Mouse (Mus musculus) neural tube, embryonic 15.5 days (tissue): Measurements from ENCODE around the gene Ccdc40. TPM values are rescaled to one million over a fixed set of nuclear protein-coding genes. Genes with fewer than 3 reads are reported as not detected.
A peak's percentile ranks its signal among the peaks of the same experiment; 100 is the strongest.

Experiments used
- ATAC-seq: fragments of 200-750 bp; cut with Nextera tagmentation; 2 replicates; pipeline ENCODE4 v1.8.0; 2017; ENCODE audit warnings: mild to moderate bottlenecking, moderate TSS enrichment, moderate library complexity; ENCODE audit not compliant: low FRiP score
- H3K27ac ChIP-seq: fragments of 300-500 bp; sonication (generic); replicated peaks from 2 replicates; pipeline ENCODE4 v1.5.1; 2015; ENCODE audit warnings: mild to moderate bottlenecking, inconsistent platforms
- H3K27me3 ChIP-seq: fragments of 300-500 bp; sonication (generic); replicated peaks from 2 replicates; pipeline ENCODE4 v1.6.1; 2015; ENCODE audit warnings: inconsistent platforms
- H3K36me3 ChIP-seq: fragments of 300-500 bp; sonication (generic); 2 replicates; pipeline ENCODE4 v1.6.1; 2015; ENCODE audit warnings: inconsistent platforms
- H3K4me1 ChIP-seq: fragments of 300-500 bp; sonication (generic); 2 replicates; pipeline ENCODE4 v1.6.1; 2015; ENCODE audit warnings: inconsistent platforms
- H3K4me2 ChIP-seq: fragments of 300-500 bp; sonication (generic); 2 replicates; pipeline ENCODE4 v1.6.1; 2015; ENCODE audit warnings: inconsistent platforms, mild to moderate bottlenecking, moderate library complexity
- H3K4me3 ChIP-seq: fragments of 300-500 bp; sonication (generic); replicated peaks from 2 replicates; pipeline ENCODE4 v1.5.1; 2015; ENCODE audit warnings: mild to moderate bottlenecking, inconsistent platforms
- H3K9ac ChIP-seq: fragments of 300-500 bp; sonication (generic); replicated peaks from 2 replicates; pipeline ENCODE4 v1.6.1; 2015; ENCODE audit warnings: mild to moderate bottlenecking, inconsistent platforms
- H3K9me3 ChIP-seq: fragments of 300-500 bp; sonication (generic); replicated peaks from 2 replicates; pipeline ENCODE4 v1.6.1; 2016; ENCODE audit warnings: inconsistent platforms
- WGBS: fragments of 180-500 bp; shearing (Covaris S2); methylation state at CpG from one replicate; pipeline ENCODE4 v1.1.7; 2015; ENCODE audit warnings: mixed read lengths; 5-methylcytosine and 5-hydroxymethylcytosine counted together
- polyA plus RNA-seq: library from polyadenylated mRNA; unstranded; fragments of >200 nt; fragmentation: Nextera tagmentation; extraction: Ambion mirVana; gene quantifications from 2 replicates; pipeline ENCODE4 v1.2.1, GENCODE M21; 2015

Gene Ccdc40
- polyA plus RNA-seq, 1 experiment from 2014 or later = 13.2 TPM

DNA sequence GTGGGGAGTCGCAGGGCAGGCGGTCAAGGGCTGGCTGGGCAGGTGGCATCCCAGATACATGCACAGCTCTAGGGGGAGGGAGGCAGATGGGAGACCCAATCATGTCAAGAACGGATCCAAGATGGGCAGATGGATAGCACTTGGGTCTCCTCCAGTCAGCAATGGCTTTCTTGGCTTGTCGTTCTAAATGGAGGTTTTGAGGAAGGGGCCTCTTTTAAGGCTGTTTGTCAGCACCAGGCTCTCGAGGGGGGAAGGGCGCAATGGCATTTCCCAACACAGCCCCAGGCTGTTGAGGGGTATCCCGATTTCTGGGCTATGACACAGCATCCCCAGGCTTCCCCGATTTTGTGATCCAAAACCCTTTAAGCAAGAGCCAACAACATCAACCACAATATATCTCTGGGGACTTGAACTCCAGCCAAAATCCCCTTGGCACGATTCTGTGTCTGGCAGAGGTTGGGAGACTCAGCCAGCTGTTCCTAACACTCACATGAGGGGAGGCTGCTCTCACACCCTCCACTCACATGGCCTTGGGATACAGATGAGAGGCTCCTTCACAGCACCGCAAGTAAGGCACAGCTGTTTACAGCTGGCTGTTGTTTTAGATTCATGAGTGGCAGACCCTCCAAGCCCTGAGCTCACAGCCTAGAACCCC is 18.9 kb upstream of the Ccdc40 start:
- no peak overlapping the region for H3K4me3 ChIP-seq
- no peaks in the 10 kb centered on the region for H3K27me3 ChIP-seq
- H3K27ac ChIP-seq = peak overlapping the region; percentile 65
- no peaks in the 10 kb centered on the region for H3K9me3 ChIP-seq
- peaks cover 49% of the 10 kb centered on the region for H3K4me1 ChIP-seq
- H3K4me2 ChIP-seq = no peak overlapping the region
- peaks cover 27% of the 10 kb centered on the region for H3K36me3 ChIP-seq
- no peak overlapping the region for H3K9ac ChIP-seq
- ATAC-seq = no peak
- WGBS = 55% methylated on average over 10 of the region's 10 CpGs

DNA sequence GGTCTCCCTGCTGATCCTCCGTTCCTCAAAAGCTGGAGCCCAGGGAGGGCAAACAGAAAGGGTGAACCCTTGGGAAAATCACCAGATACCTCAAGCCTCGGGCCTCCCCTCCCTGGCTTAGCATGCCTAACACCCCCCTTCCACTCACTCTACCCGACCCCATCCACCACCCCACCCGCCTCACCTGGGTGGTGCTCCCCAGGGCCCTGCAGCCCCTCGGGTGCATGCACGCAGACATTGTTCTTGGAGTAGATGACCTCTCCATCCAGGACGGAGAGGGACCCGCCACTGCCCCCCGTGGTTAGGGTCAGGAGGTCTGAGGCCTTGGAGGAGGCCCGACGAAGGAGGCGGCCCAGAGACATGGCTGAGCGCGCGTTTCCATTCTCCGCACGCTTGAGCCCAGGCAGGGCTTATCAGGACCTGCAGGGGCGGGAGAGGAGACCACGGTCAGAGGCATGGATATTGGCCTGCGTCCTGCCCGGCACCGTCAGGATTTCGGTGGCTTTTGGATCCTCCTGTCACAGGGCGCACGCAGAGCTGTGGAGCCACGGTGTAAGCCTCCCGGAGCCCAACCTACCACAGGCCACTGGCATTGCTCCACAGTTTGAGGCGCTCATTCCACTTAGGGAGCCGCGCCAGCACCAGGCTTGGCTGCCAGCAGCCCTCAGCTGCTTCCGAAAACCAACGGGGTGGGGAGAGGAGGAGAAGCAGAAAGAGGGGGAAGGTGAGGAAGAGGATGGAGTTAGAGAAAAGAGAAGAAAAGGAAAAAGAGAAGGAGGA is 17.9 kb upstream of the Ccdc40 start:
- Histone ChIP-seq H3K4me1 (peaks cover 59% of the 10 kb centered on the region), H3K4me2 (no peak overlapping the region), H3K9me3 (no peaks in the 10 kb centered on the region), H3K27me3 (no peaks in the 10 kb centered on the region), H3K9ac (no peak overlapping the region), H3K36me3 (peaks cover 25% of the 10 kb centered on the region), H3K27ac (peak overlapping the region; percentile 65), H3K4me3 (no peak overlapping the region)
- no peak for ATAC-seq
- 62% methylated on average over 32 of the region's 32 CpGs for WGBS

GRCm38 (mm10) chr11:119211604-119212309 is 16.6 kb upstream of the Ccdc40 start:
- no peak overlapping the region for H3K4me2 ChIP-seq
- H3K9ac ChIP-seq = no peak overlapping the region
- H3K27ac ChIP-seq = peak overlapping the region; percentile 39
- H3K27me3 ChIP-seq = no peaks in the 10 kb centered on the region
- H3K4me3 ChIP-seq = no peak overlapping the region
- peaks cover 21% of the 10 kb centered on the region for H3K36me3 ChIP-seq
- peaks cover 71% of the 10 kb centered on the region for H3K4me1 ChIP-seq
- 86% methylated on average over 21 of the region's 21 CpGs for WGBS
- H3K9me3 ChIP-seq = no peaks in the 10 kb centered on the region
- no peak for ATAC-seq

- 58% methylated on average over 19 of the region's 19 CpGs for WGBS
- H3K9ac ChIP-seq = no peak overlapping the region
- H3K9me3 ChIP-seq = no peaks in the 10 kb centered on the region
- no peaks in the 10 kb centered on the region for H3K27me3 ChIP-seq
- H3K27ac ChIP-seq = 0 out of 2 replicates have a peak overlapping the region, but pooled peaks have one; percentile 6
- H3K4me1 ChIP-seq = peaks cover 71% of the 10 kb centered on the region
- peaks cover 9% of the 10 kb centered on the region for H3K36me3 ChIP-seq
- no peak for ATAC-seq
- H3K4me3 ChIP-seq = no peak overlapping the region
- H3K4me2 ChIP-seq = no peak overlapping the region
Measured at GRCm38 (mm10) chr11:119213166-119213885, 15.0 kb upstream of the Ccdc40 start.

- Histone ChIP-seq H3K4me1 (peaks cover 65% of the 10 kb centered on the region), H3K9me3 (no peaks in the 10 kb centered on the region), H3K36me3 (no peaks in the 10 kb centered on the region), H3K4me2 (peak overlapping the region; percentile 50), H3K9ac (peak overlapping the region; percentile 1; the same call in 1 of the 2 replicates), H3K4me3 (0 out of 2 replicates have a peak overlapping the region, but pooled peaks have one; percentile 0), H3K27ac (peak overlapping the region; percentile 85), H3K27me3 (no peaks in the 10 kb centered on the region)
- ATAC-seq = peak; percentile 77
- 12% methylated on average over 18 of the region's 18 CpGs for WGBS
Measured at GRCm38 (mm10) chr11:119215038-119215904, 13.1 kb upstream of the Ccdc40 start.

DNA sequence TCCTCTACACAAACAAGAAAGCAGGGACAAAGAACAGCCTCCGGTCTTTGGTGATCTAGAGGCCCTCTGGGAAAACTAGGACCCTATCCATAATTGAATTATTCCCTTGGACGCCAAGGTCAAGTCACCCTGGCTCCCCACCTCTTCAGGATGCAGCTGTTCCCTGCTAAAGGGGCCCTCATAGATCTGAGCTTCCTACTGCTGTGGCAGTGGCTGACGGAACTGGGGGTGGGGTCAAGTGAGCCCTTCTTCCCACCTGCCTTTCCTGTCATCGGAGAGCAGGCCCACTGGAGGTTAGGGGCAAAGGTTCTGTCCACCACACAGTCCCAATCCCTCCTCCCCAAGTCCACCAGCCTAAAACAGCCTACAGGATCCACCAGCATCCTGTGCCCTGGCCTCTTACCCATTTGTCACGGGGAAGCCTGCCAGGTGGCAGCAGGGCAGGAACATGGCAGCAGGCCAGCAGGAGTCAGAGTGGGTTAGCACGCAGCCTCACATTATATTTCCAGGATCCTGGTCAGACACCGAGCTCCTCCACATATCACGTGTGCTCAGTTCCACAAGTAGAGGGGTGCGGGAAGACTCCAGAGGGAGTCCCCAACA is 12.4 kb upstream of the Ccdc40 start:
- Histone ChIP-seq H3K36me3 (no peaks in the 10 kb centered on the region), H3K4me1 (peaks cover 65% of the 10 kb centered on the region), H3K9me3 (no peaks in the 10 kb centered on the region), H3K27ac (peak overlapping the region; percentile 85), H3K9ac (no peak overlapping the region), H3K4me3 (no peak overlapping the region), H3K4me2 (peak overlapping the region; percentile 50), H3K27me3 (no peaks in the 10 kb centered on the region)
- WGBS = 18% methylated on average over 9 of the region's 9 CpGs
- ATAC-seq = no peak

GRCm38 (mm10) chr11:119217861-119218260 is 10.5 kb upstream of the Ccdc40 start:
- Histone ChIP-seq H3K9me3 (no peaks in the 10 kb centered on the region), H3K4me2 (no peak overlapping the region), H3K27ac (no peak overlapping the region), H3K36me3 (no peaks in the 10 kb centered on the region), H3K9ac (no peak overlapping the region), H3K4me3 (no peak overlapping the region), H3K4me1 (peaks cover 75% of the 10 kb centered on the region), H3K27me3 (no peaks in the 10 kb centered on the region)
- 95% methylated on average over 6 of the region's 6 CpGs for WGBS
- no peak for ATAC-seq

GRCm38 (mm10) chr11:119219816-119220465 is 8.4 kb upstream of the Ccdc40 start:
- Histone ChIP-seq H3K4me1 (peaks cover 75% of the 10 kb centered on the region), H3K4me3 (no peak overlapping the region)
- 8% methylated on average over 17 of the region's 17 CpGs for WGBS

GRCm38 (mm10) chr11:119221812-119222510 is 6.4 kb upstream of the Ccdc40 start:
- ATAC-seq = no peak
- H3K36me3 ChIP-seq = no peaks in the 10 kb centered on the region
- H3K27ac ChIP-seq = no peak overlapping the region; the same call in 1 of the 2 replicates
- 42% methylated on average over 10 of the region's 11 CpGs for WGBS
- no peaks in the 10 kb centered on the region for H3K9me3 ChIP-seq
- peaks cover 75% of the 10 kb centered on the region for H3K4me1 ChIP-seq
- no peaks in the 10 kb centered on the region for H3K27me3 ChIP-seq
- no peak overlapping the region for H3K9ac ChIP-seq
- H3K4me3 ChIP-seq = no peak overlapping the region
- no peak overlapping the region for H3K4me2 ChIP-seq

More at GRCm38 (mm10) chr11:119219816-119220465, 8.4 kb upstream of the Ccdc40 start:
- Histone ChIP-seq H3K4me2 (peak overlapping the region; percentile 36), H3K36me3 (no peaks in the 10 kb centered on the region), H3K27ac (peak overlapping the region; percentile 75), H3K27me3 (no peaks in the 10 kb centered on the region), H3K9me3 (no peaks in the 10 kb centered on the region), H3K9ac (0 out of 2 replicates have a peak overlapping the region, but pooled peaks have one; percentile 7)
- peak; percentile 15; the same call in 1 of the 2 replicates for ATAC-seq
